ENCODE assay signal across 21 mouse cellular contexts in the genomic region with DNA sequence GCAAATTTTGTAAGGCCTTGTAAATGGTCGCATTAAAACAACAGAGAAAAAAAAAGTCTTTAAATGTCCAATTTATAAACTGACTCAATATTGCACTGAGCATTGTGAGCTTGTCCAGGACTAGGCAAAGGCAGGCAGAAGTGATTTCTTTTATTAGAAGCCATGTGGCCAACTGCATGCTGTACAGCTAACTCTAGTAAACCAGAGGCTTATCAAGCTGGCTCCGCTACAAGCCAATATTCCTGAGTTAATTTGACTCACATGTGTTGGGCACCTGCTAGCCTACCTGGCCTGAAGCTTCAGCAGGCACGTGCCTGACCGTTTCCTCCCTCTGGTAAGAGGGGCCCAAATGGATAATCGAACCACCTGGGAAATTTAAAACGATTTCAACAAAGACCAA.
A peak's percentile ranks its signal among the peaks of the same experiment; 100 is the strongest.
DNase-seq lines count a peak whose midpoint lies in the region; ATAC-seq lines count a peak whose summit lies in the region.
"Had no signal": no experiment of that assay in that cellular context is flagged by ENCODE, and none has a peak within 500 bp of the region (broad histone marks: within the 10 kb centered on the region; RNA-seq: fewer than 3 reads in every experiment).

No protein-coding gene starts in this region.

- H3K9ac ChIP-seq in hindbrain, embryonic 14.5 days = no peak overlapping the region
- no peak overlapping the region for H3K9ac ChIP-seq in hindbrain, embryonic 11.5 days (ENCODE audit: low read depth, low read length)
- no peak overlapping the region for H3K9ac ChIP-seq in heart, embryonic 13.5 days
- no peak overlapping the region for H3K9ac ChIP-seq in heart, embryonic 15.5 days
- H3K9ac ChIP-seq: embryonic facial prominence, embryonic 13.5 days; forebrain, embryonic 12.5 days had no signal

- DNase-seq in hindbrain, embryonic 14.5 days (ENCODE audit: low spot score) = no peak
- DNase-seq in hindbrain, embryonic 11.5 days (ENCODE audit: low spot score) = no peak
- DNase-seq in limb, embryonic 10.5 days (ENCODE audit: low spot score) = no peak
- DNase-seq in gastrocnemius, postnatal 10 days = no peak
- DNase-seq in layer of hippocampus, adult 9-11 months = no peak
- DNase-seq: adrenal gland, adult 8-10 months; cerebellum, adult 18-20 months; cerebellum, postnatal 14 days; gastrocnemius, adult 2 months; kidney, adult 8-10 months; kidney, postnatal 14 days; thymus, postnatal 14 days had no signal

- 70% methylated on average over 6 of the region's 6 CpGs for WGBS in hindbrain, embryonic 14.5 days
- 86% methylated on average over 6 of the region's 6 CpGs for WGBS in hindbrain, embryonic 11.5 days
- WGBS in heart, embryonic 13.5 days = 73% methylated on average over 6 of the region's 6 CpGs
- 71% methylated on average over 6 of the region's 6 CpGs for WGBS in heart, embryonic 15.5 days
- 73% methylated on average over 6 of the region's 6 CpGs for WGBS in limb, embryonic 10.5 days

- H3K27me3 ChIP-seq in hindbrain, embryonic 14.5 days (ENCODE audit: control insufficient read depth, insufficient read depth, low read length) = no peaks in the 10 kb centered on the region
- H3K27me3 ChIP-seq in hindbrain, embryonic 11.5 days (ENCODE audit: control insufficient read depth, insufficient read depth, low read length) = no peaks in the 10 kb centered on the region
- no peaks in the 10 kb centered on the region for H3K27me3 ChIP-seq in heart, embryonic 13.5 days (replicated peaks)
- no peaks in the 10 kb centered on the region for H3K27me3 ChIP-seq in heart, embryonic 15.5 days
- no peaks in the 10 kb centered on the region for H3K27me3 ChIP-seq in limb, embryonic 10.5 days (ENCODE audit: low read depth, poor library complexity, severe bottlenecking)
- H3K27me3 ChIP-seq: embryonic facial prominence, embryonic 13.5 days; forebrain, embryonic 12.5 days had no signal

- H3K4me3 ChIP-seq in hindbrain, embryonic 14.5 days (replicated peaks; ENCODE audit: low read length) = no peak overlapping the region
- H3K4me3 ChIP-seq in hindbrain, embryonic 11.5 days (ENCODE audit: low read depth, low read length) = no peak overlapping the region
- H3K4me3 ChIP-seq in heart, embryonic 13.5 days = no peak overlapping the region
- no peak overlapping the region for H3K4me3 ChIP-seq in heart, embryonic 15.5 days
- H3K4me3 ChIP-seq in limb, embryonic 10.5 days = no peak overlapping the region
- H3K4me3 ChIP-seq: embryonic facial prominence, embryonic 13.5 days; erythroblast, embryonic 14.5 days; forebrain, embryonic 12.5 days; gastrocnemius, adult 2 months; layer of hippocampus, adult 2 months had no signal

- no peaks in the 10 kb centered on the region for H3K4me1 ChIP-seq in hindbrain, embryonic 14.5 days (replicated peaks; ENCODE audit: control insufficient read depth, insufficient read depth, low read length)
- H3K4me1 ChIP-seq in hindbrain, embryonic 11.5 days (replicated peaks; ENCODE audit: control insufficient read depth, insufficient read depth, low read length) = no peaks in the 10 kb centered on the region
- H3K4me1 ChIP-seq in heart, embryonic 13.5 days = peaks cover 43% of the 10 kb centered on the region
- H3K4me1 ChIP-seq in heart, embryonic 15.5 days (replicated peaks) = peaks cover 32% of the 10 kb centered on the region
- peaks cover 29% of the 10 kb centered on the region for H3K4me1 ChIP-seq in limb, embryonic 10.5 days
- H3K4me1 ChIP-seq: forebrain, embryonic 12.5 days had no signal

- H3K27ac ChIP-seq in hindbrain, embryonic 14.5 days = no peak overlapping the region
- no peak overlapping the region for H3K27ac ChIP-seq in hindbrain, embryonic 11.5 days (ENCODE audit: low read depth, low read length)
- H3K27ac ChIP-seq in heart, embryonic 13.5 days (replicated peaks) = peak overlapping the region; percentile 34; the same call in 1 of the 2 replicates
- peak overlapping the region; percentile 58 for H3K27ac ChIP-seq in heart, embryonic 15.5 days
- H3K27ac ChIP-seq in limb, embryonic 10.5 days = peak overlapping the region; percentile 42; the same call in 1 of the 2 replicates
- H3K27ac ChIP-seq: embryonic facial prominence, embryonic 13.5 days; forebrain, embryonic 12.5 days; layer of hippocampus, adult 2 months; macrophage had no signal

- no peak overlapping the region for H3K4me2 ChIP-seq in hindbrain, embryonic 14.5 days (replicated peaks)
- H3K4me2 ChIP-seq in hindbrain, embryonic 11.5 days (replicated peaks; ENCODE audit: low read depth, low read length) = no peak overlapping the region
- H3K4me2 ChIP-seq in heart, embryonic 13.5 days = no peak overlapping the region
- no peak overlapping the region for H3K4me2 ChIP-seq in heart, embryonic 15.5 days
- H3K4me2 ChIP-seq: embryonic facial prominence, embryonic 13.5 days; forebrain, embryonic 12.5 days had no signal

- no peaks in the 10 kb centered on the region for H3K9me3 ChIP-seq in hindbrain, embryonic 14.5 days (ENCODE audit: control insufficient read depth, low read length)
- no peaks in the 10 kb centered on the region for H3K9me3 ChIP-seq in hindbrain, embryonic 11.5 days (ENCODE audit: control insufficient read depth, low read length)
- no peaks in the 10 kb centered on the region for H3K9me3 ChIP-seq in heart, embryonic 13.5 days
- no peaks in the 10 kb centered on the region for H3K9me3 ChIP-seq in heart, embryonic 15.5 days (replicated peaks)
- H3K9me3 ChIP-seq in limb, embryonic 10.5 days (replicated peaks) = no peaks in the 10 kb centered on the region
- H3K9me3 ChIP-seq: embryonic facial prominence, embryonic 13.5 days; forebrain, embryonic 12.5 days had no signal

- no peaks in the 10 kb centered on the region for H3K36me3 ChIP-seq in hindbrain, embryonic 14.5 days (replicated peaks; ENCODE audit: control insufficient read depth, insufficient read depth)
- H3K36me3 ChIP-seq in hindbrain, embryonic 11.5 days (ENCODE audit: control insufficient read depth, insufficient read depth, low read length) = no peaks in the 10 kb centered on the region
- no peaks in the 10 kb centered on the region for H3K36me3 ChIP-seq in heart, embryonic 13.5 days
- no peaks in the 10 kb centered on the region for H3K36me3 ChIP-seq in heart, embryonic 15.5 days
- H3K36me3 ChIP-seq in limb, embryonic 10.5 days = no peaks in the 10 kb centered on the region
- H3K36me3 ChIP-seq: forebrain, embryonic 12.5 days had no signal

- ATAC-seq in hindbrain, embryonic 14.5 days (ENCODE audit: low FRiP score) = peak; percentile 53; the same call in 1 of the 2 replicates
- no peak for ATAC-seq in hindbrain, embryonic 11.5 days (ENCODE audit: low FRiP score)
- ATAC-seq in heart, embryonic 13.5 days (ENCODE audit: extremely low read depth, insufficient number of reproducible peaks, low FRiP score, low TSS enrichment) = no peak
- ATAC-seq in heart, embryonic 15.5 days (replicated peaks; ENCODE audit: insufficient number of reproducible peaks, insufficient read depth, low FRiP score, low read depth) = no peak
- ATAC-seq in granulocyte monocyte progenitor cell, adult 5-6 weeks (replicated peaks; ENCODE audit: poor library complexity, severe bottlenecking) = no peak
- ATAC-seq: midbrain, embryonic 16.5 days had no signal

Comparison
In these comparisons a context has a peak if more than half of its experiments do, and no peak if none do; other contexts are left out.
1. H3K27ac ChIP-seq: peak in heart, embryonic 13.5 days (single experiment), heart, embryonic 15.5 days (single experiment) and limb, embryonic 10.5 days (single experiment); none in hindbrain, embryonic 14.5 days (single experiment) and hindbrain, embryonic 11.5 days (single experiment).